Mouse (Mus musculus) heart, embryonic 14.5 days (tissue): ENCODE measurements around the gene Adam1a. TPM values are rescaled to one million over a fixed set of nuclear protein-coding genes. Genes with fewer than 3 reads are reported as not detected.
"Not testable (repeated sequence)": the region's sequence is repeated elsewhere in the genome, so short reads cannot be mapped to it uniquely, and the experiment has no call there.

ENCODE experiments used
- ATAC-seq: fragments of 200-750 bp; cut with Nextera tagmentation; 2 replicates; pipeline ENCODE4 v1.8.0; 2017; ENCODE audit warnings: low read depth, moderate TSS enrichment; ENCODE audit not compliant: insufficient number of reproducible peaks, insufficient read depth, low FRiP score
- H3K27ac ChIP-seq, 2 experiments: fragments of 200-500 bp in 1 of 2; fragments of 300-500 bp in 1 of 2; sonication (generic) in 1 of 2; replicated peaks in 1 of 2; 2 replicates each; pipeline ENCODE4 v1.5.1; 2012 to 2014; ENCODE audit warnings: low read depth in 2 of 2, low read length in 2 of 2, control low read depth in 1 of 2, mild to moderate bottlenecking in 1 of 2, mixed read lengths in 1 of 2; ENCODE audit not compliant: control insufficient read depth in 1 of 2, insufficient read depth in 1 of 2
- H3K27me3 ChIP-seq: fragments of 300-500 bp; sonication (generic); 2 replicates; pipeline ENCODE4 v1.6.1; 2014; ENCODE audit warnings: mild to moderate bottlenecking, low read length, control low read depth; ENCODE audit not compliant: control insufficient read depth, insufficient read depth
- H3K36me3 ChIP-seq: fragments of 300-500 bp; sonication (generic); 2 replicates; pipeline ENCODE4 v1.6.1; 2014; ENCODE audit warnings: mild to moderate bottlenecking, control low read depth, low read length, mixed read lengths; ENCODE audit not compliant: control insufficient read depth, insufficient read depth
- H3K4me1 ChIP-seq, 2 experiments: fragments of 200-500 bp in 1 of 2; fragments of 300-500 bp in 1 of 2; sonication (generic) in 1 of 2; 2 replicates each; pipeline ENCODE4 v1.6.1; 2012 to 2014; ENCODE audit warnings: low read length in 2 of 2, control low read depth in 1 of 2, mixed read lengths in 1 of 2; ENCODE audit not compliant: control insufficient read depth in 2 of 2, insufficient read depth in 2 of 2
- H3K4me2 ChIP-seq: fragments of 300-500 bp; sonication (generic); 2 replicates; pipeline ENCODE4 v1.6.1; 2014; ENCODE audit warnings: mild to moderate bottlenecking, low read length
- H3K4me3 ChIP-seq, 2 experiments: fragments of 200-500 bp in 1 of 2; fragments of 300-500 bp in 1 of 2; sonication (generic) in 1 of 2; 2 replicates each; pipeline ENCODE4 v1.5.1; 2012 to 2014; ENCODE audit warnings: low read length in 2 of 2, mild to moderate bottlenecking in 2 of 2, control low read depth in 1 of 2, low read depth in 1 of 2, moderate library complexity in 1 of 2; ENCODE audit not compliant: control insufficient read depth in 1 of 2, insufficient read depth in 1 of 2
- H3K9ac ChIP-seq: fragments of 300-500 bp; sonication (generic); 2 replicates; pipeline ENCODE4 v1.6.1; 2014; ENCODE audit warnings: mild to moderate bottlenecking, low read length
- H3K9me3 ChIP-seq: fragments of 300-500 bp; sonication (generic); 2 replicates; pipeline ENCODE4 v1.6.1; 2016; ENCODE audit warnings: low read length, control low read depth; ENCODE audit not compliant: control insufficient read depth
- WGBS: fragments of 180-500 bp; shearing (Covaris S2); extraction: QIAGEN DNeasy Blood & Tissue Kit; methylation state at CpG from one replicate; pipeline ENCODE4 v1.1.7; 2014; 5-methylcytosine and 5-hydroxymethylcytosine counted together
- polyA plus RNA-seq: library from polyadenylated mRNA; unstranded; fragments of >200 nt; fragmentation: Nextera tagmentation; extraction: Ambion mirVana; gene quantifications from 2 replicates; pipeline ENCODE4 v1.2.1, GENCODE M21; 2014

Adam1a gene
- polyA plus RNA-seq, 1 experiment from 2014 or later: 1.1 TPM

- not testable (repeated sequence) for H3K4me2 ChIP-seq, H3K27me3 ChIP-seq, H3K9me3 ChIP-seq, H3K4me3 ChIP-seq, H3K4me1 ChIP-seq, H3K9ac ChIP-seq, ATAC-seq, H3K27ac ChIP-seq
- WGBS: 90% methylated on average over 11 of the region's 17 CpGs
- H3K36me3 ChIP-seq: peaks cover 61% of the 10 kb centered on the region
These were observed 25.5 kb downstream of the Adam1a start for GRCm38 (mm10) chr5:121519758-121520157.

DNA sequence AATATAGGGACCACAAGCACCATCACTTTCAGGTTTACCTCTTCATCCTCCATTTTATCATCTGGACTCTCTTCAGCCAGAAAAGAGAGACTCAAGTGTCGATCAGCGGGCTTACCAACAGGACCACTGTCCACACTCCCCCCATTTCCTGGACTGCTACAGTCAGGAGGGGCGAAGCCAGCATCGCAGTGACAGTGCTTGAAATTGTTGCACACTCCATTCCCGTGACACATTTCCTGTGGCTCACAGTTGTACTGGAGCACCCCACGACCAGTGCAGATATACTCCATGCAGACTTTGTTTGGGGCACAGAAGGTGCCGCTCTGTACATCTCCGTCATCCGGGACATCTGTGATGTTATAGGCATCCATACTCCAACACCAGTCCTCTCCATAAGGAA is 26.3 kb downstream of the Adam1a start:
- 86% methylated on average over 9 of the region's 9 CpGs for WGBS

GRCm38 (mm10) chr5:121510009-121510408 is 35.3 kb downstream of the Adam1a start:
- Histone ChIP-seq H3K27me3 (no peaks in the 10 kb centered on the region), H3K9me3 (no peaks in the 10 kb centered on the region), H3K4me3 (no peak overlapping the region), H3K9ac (no peak overlapping the region), H3K4me2 (no peak overlapping the region), H3K4me1 (peaks cover 3% of the 10 kb centered on the region in 2 experiments; a peak in 2 of 4 replicates), H3K36me3 (no peaks in the 10 kb centered on the region), H3K27ac (no peak overlapping the region)
- WGBS: 80% methylated on average over 7 of the region's 7 CpGs
- no peak for ATAC-seq

More for the DNA sequence above, 26.3 kb downstream of the Adam1a start:
- H3K36me3 ChIP-seq: peaks cover 53% of the 10 kb centered on the region
- no peaks in the 10 kb centered on the region for H3K4me1 ChIP-seq
- H3K4me2 ChIP-seq: no peak overlapping the region
- no peak for ATAC-seq
- no peaks in the 10 kb centered on the region for H3K9me3 ChIP-seq
- no peak overlapping the region for H3K9ac ChIP-seq
- no peak overlapping the region for H3K27ac ChIP-seq
- H3K4me3 ChIP-seq: no peak overlapping the region
- H3K27me3 ChIP-seq: no peaks in the 10 kb centered on the region

GRCm38 (mm10) chr5:121506846-121507245 is 38.4 kb downstream of the Adam1a start:
- 66% methylated on average over 1 of the region's 1 CpGs for WGBS

DNA sequence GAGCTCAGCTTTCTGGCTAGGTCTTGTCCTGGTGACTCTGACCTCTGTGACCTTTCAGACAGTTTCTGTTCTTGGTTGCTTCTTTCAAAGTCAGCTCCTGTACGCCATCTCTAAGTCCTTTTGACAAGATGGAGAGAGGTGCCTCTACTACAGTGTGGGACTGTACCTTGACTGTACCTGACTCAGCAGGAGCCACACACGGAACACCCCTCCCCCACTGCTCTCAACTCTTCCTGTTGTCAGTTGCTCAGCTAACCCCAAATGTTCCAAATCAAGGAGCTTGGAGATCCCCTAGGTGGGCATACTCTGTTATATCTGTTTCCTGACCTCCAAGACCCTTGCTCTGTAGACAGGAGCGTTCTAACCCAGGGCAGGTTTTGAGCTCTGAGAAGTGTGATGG is 42.1 kb downstream of the Adam1a start, which contains the start of gene Adam1b:
TSS of gene Adam1b (minus strand) at position 205 of the 400 bp plus-strand sequence.
- H3K27me3 ChIP-seq: no peaks in the 10 kb centered on the region
- no peak within 1 kb of the TSS for H3K4me3 ChIP-seq
- H3K9me3 ChIP-seq: no peaks in the 10 kb centered on the region
- no peak for ATAC-seq
- no peak within 1 kb of the TSS for H3K9ac ChIP-seq
- H3K36me3 ChIP-seq: no peaks in the 10 kb centered on the region
- no peak within 1 kb of the TSS for H3K4me2 ChIP-seq
- peaks cover 3% of the 10 kb centered on the region in 2 experiments; a peak in 2 of 4 replicates for H3K4me1 ChIP-seq
- H3K27ac ChIP-seq: no peak within 1 kb of the TSS
- WGBS: 73% methylated on average over 3 of the region's 3 CpGs

More at GRCm38 (mm10) chr5:121506846-121507245, 38.4 kb downstream of the Adam1a start:
- Histone ChIP-seq H3K4me3 (no peak overlapping the region), H3K4me1 (peaks cover 3% of the 10 kb centered on the region in 2 experiments; a peak in 2 of 4 replicates), H3K36me3 (no peaks in the 10 kb centered on the region), H3K27ac (no peak overlapping the region), H3K4me2 (no peak overlapping the region), H3K9me3 (no peaks in the 10 kb centered on the region), H3K27me3 (no peaks in the 10 kb centered on the region), H3K9ac (no peak overlapping the region)
- no peak for ATAC-seq

GRCm38 (mm10) chr5:121501424-121501996 is 43.8 kb downstream of the Adam1a start:
- not testable (repeated sequence) for H3K27me3 ChIP-seq, H3K36me3 ChIP-seq, H3K9ac ChIP-seq, H3K4me1 ChIP-seq, H3K4me2 ChIP-seq, H3K4me3 ChIP-seq, H3K9me3 ChIP-seq, H3K27ac ChIP-seq, ATAC-seq
- 61% methylated on average over 10 of the region's 17 CpGs for WGBS

- H3K4me3 ChIP-seq: no peak overlapping the region
- no peaks in the 10 kb centered on the region for H3K9me3 ChIP-seq
- no peak overlapping the region for H3K27ac ChIP-seq
- no peaks in the 10 kb centered on the region for H3K27me3 ChIP-seq
- ATAC-seq: no peak
- H3K4me2 ChIP-seq: no peak overlapping the region
- no peaks in the 10 kb centered on the region for H3K36me3 ChIP-seq
- no peaks in the 10 kb centered on the region for H3K4me1 ChIP-seq
- H3K9ac ChIP-seq: no peak overlapping the region
- WGBS: 60% methylated on average over 7 of the region's 7 CpGs
These were observed 44.6 kb downstream of the Adam1a start for GRCm38 (mm10) chr5:121500719-121501118.

DNA sequence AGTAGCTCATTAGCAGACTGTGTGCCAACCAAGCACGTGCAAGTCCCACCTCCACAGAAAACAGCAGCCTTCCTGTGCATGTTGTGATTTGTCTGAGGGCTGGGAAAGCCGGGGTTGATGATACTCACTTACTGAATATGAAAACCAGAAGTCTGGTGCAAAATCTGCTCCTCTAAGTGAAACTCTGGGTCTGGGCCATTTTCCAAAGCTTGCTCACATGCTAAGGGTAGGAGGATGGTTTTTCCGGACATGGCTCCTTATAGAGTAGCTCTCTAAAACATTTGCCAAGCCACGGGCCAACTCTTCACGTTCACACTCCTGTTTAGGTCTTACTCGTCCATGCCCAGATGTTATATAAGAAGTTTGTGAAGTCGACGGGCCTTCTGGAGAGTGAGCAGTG is 52.0 kb downstream of the Adam1a start:
- no peak overlapping the region for H3K9ac ChIP-seq
- H3K4me1 ChIP-seq: no peaks in the 10 kb centered on the region
- H3K27me3 ChIP-seq: no peaks in the 10 kb centered on the region
- 67% methylated on average over 8 of the region's 8 CpGs for WGBS
- no peaks in the 10 kb centered on the region for H3K9me3 ChIP-seq
- no peak overlapping the region for H3K4me3 ChIP-seq
- no peaks in the 10 kb centered on the region for H3K36me3 ChIP-seq
- no peak overlapping the region for H3K27ac ChIP-seq
- H3K4me2 ChIP-seq: no peak overlapping the region
- ATAC-seq: no peak
